Mouse (Mus musculus): Measurements from ENCODE around the gene Kcna5. TPM values are rescaled to one million over a fixed set of nuclear protein-coding genes. Genes with fewer than 3 reads are reported as not detected.

Kcna5 gene
- polyA plus RNA-seq, 1 experiment from 2014 or later = 2.4 TPM

- no peak overlapping the region for H3K4me2 ChIP-seq (replicated peaks; ENCODE audit: low read depth)
- no peaks in the 10 kb centered on the region for H3K27me3 ChIP-seq (replicated peaks; ENCODE audit: control insufficient read depth, insufficient read depth, low read length)
- no peak for ATAC-seq
- H3K4me3 ChIP-seq (ENCODE audit: low read depth, low read length) = no peak overlapping the region
- no peak for TF ChIP-seq CTCF (IDR thresholded peaks at IDR 0.05; ENCODE audit: low read depth)
- no peaks in the 10 kb centered on the region for H3K36me3 ChIP-seq (ENCODE audit: control insufficient read depth, insufficient read depth)
- H3K4me1 ChIP-seq (replicated peaks; ENCODE audit: control insufficient read depth, insufficient read depth, low read length) = no peaks in the 10 kb centered on the region
- 68% methylated on average over 7 of the region's 7 CpGs for WGBS
- H3K9me3 ChIP-seq (ENCODE audit: control insufficient read depth) = no peaks in the 10 kb centered on the region
- no peak overlapping the region for H3K27ac ChIP-seq (ENCODE audit: low read depth, low read length)
- H3K9ac ChIP-seq (ENCODE audit: low read depth, low read length) = no peak overlapping the region
Measured at GRCm38 (mm10) chr6:126574778-126575177, 39.6 kb upstream of the Kcna5 start.

- H3K36me3 ChIP-seq (ENCODE audit: control insufficient read depth, insufficient read depth) = no peaks in the 10 kb centered on the region
- no peak overlapping the region for H3K4me2 ChIP-seq (replicated peaks; ENCODE audit: low read depth)
- H3K9me3 ChIP-seq (ENCODE audit: control insufficient read depth) = no peaks in the 10 kb centered on the region
- no peak overlapping the region for H3K4me3 ChIP-seq (ENCODE audit: low read depth, low read length)
- no peak for ATAC-seq
- no peaks in the 10 kb centered on the region for H3K27me3 ChIP-seq (replicated peaks; ENCODE audit: control insufficient read depth, insufficient read depth, low read length)
- no peak overlapping the region for H3K27ac ChIP-seq (ENCODE audit: low read depth, low read length)
- no peaks in the 10 kb centered on the region for H3K4me1 ChIP-seq (replicated peaks; ENCODE audit: control insufficient read depth, insufficient read depth, low read length)
- H3K9ac ChIP-seq (ENCODE audit: low read depth, low read length) = no peak overlapping the region
- WGBS = 71% methylated on average over 5 of the region's 5 CpGs
- TF ChIP-seq CTCF (IDR thresholded peaks at IDR 0.05; ENCODE audit: low read depth) = no peak
Measured at GRCm38 (mm10) chr6:126573021-126573420, 37.8 kb upstream of the Kcna5 start.

GRCm38 (mm10) chr6:126569809-126570208 is 34.6 kb upstream of the Kcna5 start:
- WGBS = 60% methylated on average over 7 of the region's 7 CpGs
- no peak overlapping the region for H3K4me3 ChIP-seq (ENCODE audit: low read depth, low read length)
- H3K36me3 ChIP-seq (ENCODE audit: control insufficient read depth, insufficient read depth) = no peaks in the 10 kb centered on the region
- TF ChIP-seq CTCF (IDR thresholded peaks at IDR 0.05; ENCODE audit: low read depth) = no peak
- H3K27ac ChIP-seq (ENCODE audit: low read depth, low read length) = no peak overlapping the region
- H3K9ac ChIP-seq (ENCODE audit: low read depth, low read length) = no peak overlapping the region
- no peak overlapping the region for H3K4me2 ChIP-seq (replicated peaks; ENCODE audit: low read depth)
- no peak; the same call in 1 of the 2 replicates for ATAC-seq
- no peaks in the 10 kb centered on the region for H3K9me3 ChIP-seq (ENCODE audit: control insufficient read depth)
- no peaks in the 10 kb centered on the region for H3K27me3 ChIP-seq (replicated peaks; ENCODE audit: control insufficient read depth, insufficient read depth, low read length)
- H3K4me1 ChIP-seq (replicated peaks; ENCODE audit: control insufficient read depth, insufficient read depth, low read length) = no peaks in the 10 kb centered on the region

GRCm38 (mm10) chr6:126568046-126568830 is 33.0 kb upstream of the Kcna5 start:
- no peak overlapping the region for H3K4me3 ChIP-seq (ENCODE audit: low read depth, low read length)
- 83% methylated on average over 14 of the region's 14 CpGs for WGBS
- no peak for TF ChIP-seq CTCF (IDR thresholded peaks at IDR 0.05; ENCODE audit: low read depth)

GRCm38 (mm10) chr6:126567326-126567725 is 32.1 kb upstream of the Kcna5 start:
- Histone ChIP-seq H3K4me3 (ENCODE audit: low read depth, low read length) (no peak overlapping the region), H3K27ac (ENCODE audit: low read depth, low read length) (no peak overlapping the region), H3K27me3 (replicated peaks; ENCODE audit: control insufficient read depth, insufficient read depth, low read length) (no peaks in the 10 kb centered on the region), H3K36me3 (ENCODE audit: control insufficient read depth, insufficient read depth) (no peaks in the 10 kb centered on the region), H3K4me2 (replicated peaks; ENCODE audit: low read depth) (no peak overlapping the region), H3K4me1 (replicated peaks; ENCODE audit: control insufficient read depth, insufficient read depth, low read length) (no peaks in the 10 kb centered on the region), H3K9ac (ENCODE audit: low read depth, low read length) (no peak overlapping the region), H3K9me3 (ENCODE audit: control insufficient read depth) (no peaks in the 10 kb centered on the region)
- TF ChIP-seq CTCF (IDR thresholded peaks at IDR 0.05; ENCODE audit: low read depth) = no peak
- 90% methylated on average over 9 of the region's 9 CpGs for WGBS
- no peak for ATAC-seq

More at GRCm38 (mm10) chr6:126568046-126568830, 33.0 kb upstream of the Kcna5 start:
- no peak overlapping the region for H3K4me2 ChIP-seq (replicated peaks; ENCODE audit: low read depth)
- ATAC-seq = no peak
- no peaks in the 10 kb centered on the region for H3K4me1 ChIP-seq (replicated peaks; ENCODE audit: control insufficient read depth, insufficient read depth, low read length)
- no peaks in the 10 kb centered on the region for H3K9me3 ChIP-seq (ENCODE audit: control insufficient read depth)
- H3K27ac ChIP-seq (ENCODE audit: low read depth, low read length) = no peak overlapping the region
- H3K36me3 ChIP-seq (ENCODE audit: control insufficient read depth, insufficient read depth) = no peaks in the 10 kb centered on the region
- no peak overlapping the region for H3K9ac ChIP-seq (ENCODE audit: low read depth, low read length)
- no peaks in the 10 kb centered on the region for H3K27me3 ChIP-seq (replicated peaks; ENCODE audit: control insufficient read depth, insufficient read depth, low read length)

GRCm38 (mm10) chr6:126564376-126564775 is 29.2 kb upstream of the Kcna5 start:
- ATAC-seq = no peak
- Histone ChIP-seq H3K4me2 (replicated peaks; ENCODE audit: low read depth) (no peak overlapping the region), H3K27me3 (replicated peaks; ENCODE audit: control insufficient read depth, insufficient read depth, low read length) (no peaks in the 10 kb centered on the region), H3K4me3 (ENCODE audit: low read depth, low read length) (no peak overlapping the region), H3K9me3 (ENCODE audit: control insufficient read depth) (no peaks in the 10 kb centered on the region), H3K36me3 (ENCODE audit: control insufficient read depth, insufficient read depth) (no peaks in the 10 kb centered on the region), H3K4me1 (replicated peaks; ENCODE audit: control insufficient read depth, insufficient read depth, low read length) (0 out of 2 replicates have a peak, but pooled peaks cover 6% of the 10 kb centered on the region), H3K27ac (ENCODE audit: low read depth, low read length) (no peak overlapping the region), H3K9ac (ENCODE audit: low read depth, low read length) (no peak overlapping the region)
- TF ChIP-seq CTCF (IDR thresholded peaks at IDR 0.05; ENCODE audit: low read depth) = no peak
- WGBS = 60% methylated on average over 6 of the region's 6 CpGs
